Mouse (Mus musculus) testis, adult 2 months (tissue): ENCODE data around the gene Banp. TPM values are rescaled to one million over a fixed set of nuclear protein-coding genes. Genes with fewer than 3 reads are reported as not detected.

Source experiments
- H3K27ac ChIP-seq: fragments of 200-500 bp; 2 replicates; pipeline ENCODE4 v1.5.1; 2012; ENCODE audit warnings: low read depth, low read length; ENCODE audit not compliant: control insufficient read depth, insufficient read depth
- H3K27me3 ChIP-seq: fragments of 200-500 bp; 2 replicates; pipeline ENCODE4 v1.6.1; 2012; ENCODE audit warnings: mild to moderate bottlenecking, low read length, moderate library complexity; ENCODE audit not compliant: control insufficient read depth, insufficient read depth
- H3K36me3 ChIP-seq: fragments of 200-500 bp; 2 replicates; pipeline ENCODE4 v1.6.1; 2012; ENCODE audit warnings: mild to moderate bottlenecking, low read length; ENCODE audit not compliant: control insufficient read depth, insufficient read depth
- H3K4me1 ChIP-seq: fragments of 200-500 bp; 2 replicates; pipeline ENCODE4 v1.6.1; 2012; ENCODE audit warnings: low read length; ENCODE audit not compliant: control insufficient read depth, insufficient read depth
- H3K4me3 ChIP-seq: fragments of 200-500 bp; 2 replicates; pipeline ENCODE4 v1.5.1; 2012; ENCODE audit warnings: low read depth, mild to moderate bottlenecking, low read length, moderate library complexity, mixed read lengths; ENCODE audit not compliant: control insufficient read depth
- CTCF ChIP-seq: fragments of 200-500 bp; IDR thresholded peaks from 2 replicates; pipeline ENCODE4 v1.5.1; 2012; ENCODE audit warnings: low read depth, mild to moderate bottlenecking, inconsistent platforms, low read length, moderate library complexity; ENCODE audit not compliant: control insufficient read depth, insufficient read depth, insufficient replicate concordance
- POLR2A ChIP-seq: fragments of 200-500 bp; IDR thresholded peaks from 2 replicates; pipeline ENCODE4 v1.6.1; 2012; ENCODE audit warnings: low read depth, mild to moderate bottlenecking, inconsistent platforms, low read length, moderate library complexity; ENCODE audit not compliant: control insufficient read depth
- polyA plus RNA-seq: library from polyadenylated mRNA; depleted of rRNA; stranded (reverse); fragments of >200 nt; gene quantifications from 2 replicates; pipeline ENCODE4 v1.2.3, GENCODE M21; 2012

Gene Banp
- polyA plus RNA-seq, 1 experiment = 15.6 TPM

DNA sequence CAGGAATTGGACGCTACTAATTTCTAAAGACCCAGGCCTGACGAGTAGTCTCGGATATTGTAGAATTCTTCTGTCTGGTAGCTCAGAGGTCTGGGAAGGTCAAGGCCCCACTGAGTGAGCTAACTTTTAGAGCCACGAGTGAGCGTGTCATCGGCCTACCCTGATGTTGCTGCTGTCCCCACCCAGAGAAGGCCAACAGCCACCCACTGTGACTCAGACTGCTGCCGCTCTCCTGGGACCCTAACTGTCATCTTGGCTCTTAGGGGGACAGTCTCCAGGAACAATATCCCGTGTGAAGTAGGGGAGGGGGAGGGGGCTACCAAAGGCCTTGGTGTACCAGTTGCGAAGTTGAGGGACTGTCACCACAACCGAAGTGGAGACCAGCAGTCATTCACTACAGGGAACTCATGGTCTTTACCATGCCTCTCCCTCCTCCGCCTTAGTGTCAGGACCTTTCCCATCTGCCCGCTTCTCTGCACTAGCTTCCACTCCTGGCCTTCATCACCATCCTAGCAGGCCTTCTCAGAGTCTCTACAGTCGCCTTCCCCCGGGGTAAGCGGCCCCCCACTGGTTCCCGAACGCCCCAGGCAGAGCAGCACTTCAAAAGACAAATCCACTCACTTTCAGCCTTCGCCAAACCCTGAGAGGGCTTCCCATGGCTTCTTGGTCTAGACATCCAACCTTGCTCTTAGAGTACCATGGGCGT, 2.4 kb upstream of the Banp start:
- H3K36me3 ChIP-seq = no peaks in the 10 kb centered on the region
- H3K27ac ChIP-seq = no peak overlapping the region; the same call in 1 of the 2 replicates
- no peak overlapping the region for H3K4me3 ChIP-seq
- H3K4me1 ChIP-seq = peaks cover 26% of the 10 kb centered on the region
- TF ChIP-seq POLR2A (no peak), CTCF (no peak)
- no peaks in the 10 kb centered on the region for H3K27me3 ChIP-seq

DNA sequence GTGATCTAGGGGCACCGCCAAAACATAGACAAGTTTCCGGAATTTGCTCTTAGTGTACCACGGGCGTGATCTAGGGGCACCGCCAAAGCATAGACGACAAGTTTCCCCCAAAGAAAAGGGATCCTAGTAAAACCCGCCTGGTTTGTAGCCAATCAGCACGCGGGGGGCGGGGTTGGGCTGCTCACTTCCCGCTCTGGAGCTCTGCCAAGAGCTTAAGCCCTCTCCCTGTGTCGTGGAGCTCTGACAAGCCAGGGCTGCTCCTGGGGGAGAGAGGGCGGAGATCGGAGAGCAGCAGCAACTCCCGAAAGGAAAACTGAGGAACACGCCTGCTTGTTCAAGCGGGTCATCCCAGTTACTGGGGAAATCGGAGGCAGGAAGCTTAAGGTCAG, 1.8 kb upstream of the Banp start:
- Histone ChIP-seq H3K27me3 (no peaks in the 10 kb centered on the region), H3K4me1 (peaks cover 27% of the 10 kb centered on the region), H3K36me3 (no peaks in the 10 kb centered on the region), H3K27ac (no peak overlapping the region), H3K4me3 (peak overlapping the region; percentile 19)
- TF ChIP-seq CTCF (no peak), POLR2A (no peak)

DNA sequence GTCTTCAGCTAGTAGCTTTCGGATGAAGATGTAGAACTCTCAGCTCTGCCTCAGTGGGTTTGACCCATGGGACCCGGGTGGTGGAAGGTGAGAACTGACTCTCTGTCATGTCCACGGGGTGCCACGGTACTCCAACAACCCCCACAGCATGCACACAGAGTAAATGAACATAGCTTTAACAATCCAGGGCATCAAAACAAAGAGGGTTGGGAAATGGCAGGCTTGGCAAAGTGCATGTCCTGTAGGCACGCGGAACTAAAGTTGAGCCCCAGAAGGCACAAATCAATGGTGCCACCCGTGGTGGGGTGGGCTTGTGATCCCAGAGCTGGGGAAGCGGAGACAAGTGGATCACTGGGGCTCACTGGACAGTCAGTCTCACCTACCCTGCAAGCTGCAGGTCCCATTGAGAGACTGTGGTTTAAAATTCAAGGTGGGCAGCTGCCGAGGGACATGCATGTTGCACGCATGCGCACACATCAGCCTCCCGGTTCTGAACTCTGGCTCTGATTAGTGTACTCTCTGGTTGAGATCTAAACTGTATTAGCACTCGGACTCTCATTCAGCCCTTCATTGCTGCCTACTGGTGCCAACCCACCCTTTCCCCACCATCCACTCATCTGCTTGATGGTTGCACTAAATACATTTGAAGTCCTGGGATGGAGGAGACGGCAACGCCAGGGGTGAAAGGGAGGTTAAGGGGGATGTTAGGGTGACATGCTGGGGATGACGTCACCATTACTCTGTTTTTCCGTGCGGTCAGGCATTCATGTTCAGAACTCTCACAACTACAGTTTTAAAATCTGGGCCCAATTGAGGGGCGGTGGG, 1.0 kb upstream of the Banp start:
- H3K4me1 ChIP-seq = peaks cover 27% of the 10 kb centered on the region

DNA sequence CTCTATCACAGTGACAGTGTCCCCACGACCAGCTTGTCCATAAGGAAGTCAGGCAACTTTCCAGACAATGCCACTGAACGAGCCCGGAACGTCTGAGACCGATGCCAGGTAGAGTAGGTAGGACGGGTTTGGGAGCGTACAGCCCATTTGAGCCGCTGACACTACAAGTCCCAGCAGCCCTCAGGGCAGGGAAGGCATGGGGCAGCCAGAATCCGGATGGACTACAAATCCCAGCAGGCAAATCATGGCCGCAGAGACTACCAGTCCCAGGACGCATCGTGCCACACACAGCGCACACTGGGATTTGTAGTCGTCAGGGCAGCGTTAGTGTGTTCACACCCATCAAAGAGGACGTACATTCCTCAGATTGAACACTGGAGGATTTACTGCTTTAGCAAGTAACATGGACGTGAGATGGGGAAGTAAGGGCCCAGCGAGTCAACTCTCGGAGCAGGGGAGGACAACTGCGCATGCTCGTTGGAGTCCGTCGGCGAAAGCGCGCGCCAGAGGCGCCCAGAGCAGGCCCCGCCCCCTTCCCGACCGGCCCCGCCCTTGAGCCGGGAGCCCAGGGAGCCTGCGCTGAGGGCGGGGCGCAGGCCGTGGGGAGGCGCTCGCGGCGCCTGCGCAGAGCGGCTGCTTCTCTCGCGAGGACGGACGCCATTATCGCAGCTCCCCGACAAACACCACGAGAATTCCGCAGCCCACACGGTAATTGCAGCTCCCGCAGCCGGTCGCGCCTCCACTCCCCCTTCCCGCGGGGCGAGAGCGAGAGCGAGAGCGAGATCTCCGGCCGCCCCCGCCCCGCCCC, 595 bp downstream of the Banp start:
- TF ChIP-seq CTCF (no peak), POLR2A (peak; percentile 64; the same call in 1 of the 2 replicates)
- peak overlapping the region; percentile 100 for H3K27ac ChIP-seq
- H3K4me1 ChIP-seq = peaks cover 27% of the 10 kb centered on the region
- H3K27me3 ChIP-seq = no peaks in the 10 kb centered on the region
- H3K4me3 ChIP-seq = peak overlapping the region; percentile 96
- H3K36me3 ChIP-seq = no peaks in the 10 kb centered on the region

More for the DNA sequence above, 1.0 kb upstream of the Banp start:
- no peak overlapping the region; the same call in 1 of the 2 replicates for H3K4me3 ChIP-seq
- no peaks in the 10 kb centered on the region for H3K27me3 ChIP-seq
- TF ChIP-seq POLR2A (no peak), CTCF (no peak)
- no peak overlapping the region for H3K27ac ChIP-seq
- no peaks in the 10 kb centered on the region for H3K36me3 ChIP-seq

DNA sequence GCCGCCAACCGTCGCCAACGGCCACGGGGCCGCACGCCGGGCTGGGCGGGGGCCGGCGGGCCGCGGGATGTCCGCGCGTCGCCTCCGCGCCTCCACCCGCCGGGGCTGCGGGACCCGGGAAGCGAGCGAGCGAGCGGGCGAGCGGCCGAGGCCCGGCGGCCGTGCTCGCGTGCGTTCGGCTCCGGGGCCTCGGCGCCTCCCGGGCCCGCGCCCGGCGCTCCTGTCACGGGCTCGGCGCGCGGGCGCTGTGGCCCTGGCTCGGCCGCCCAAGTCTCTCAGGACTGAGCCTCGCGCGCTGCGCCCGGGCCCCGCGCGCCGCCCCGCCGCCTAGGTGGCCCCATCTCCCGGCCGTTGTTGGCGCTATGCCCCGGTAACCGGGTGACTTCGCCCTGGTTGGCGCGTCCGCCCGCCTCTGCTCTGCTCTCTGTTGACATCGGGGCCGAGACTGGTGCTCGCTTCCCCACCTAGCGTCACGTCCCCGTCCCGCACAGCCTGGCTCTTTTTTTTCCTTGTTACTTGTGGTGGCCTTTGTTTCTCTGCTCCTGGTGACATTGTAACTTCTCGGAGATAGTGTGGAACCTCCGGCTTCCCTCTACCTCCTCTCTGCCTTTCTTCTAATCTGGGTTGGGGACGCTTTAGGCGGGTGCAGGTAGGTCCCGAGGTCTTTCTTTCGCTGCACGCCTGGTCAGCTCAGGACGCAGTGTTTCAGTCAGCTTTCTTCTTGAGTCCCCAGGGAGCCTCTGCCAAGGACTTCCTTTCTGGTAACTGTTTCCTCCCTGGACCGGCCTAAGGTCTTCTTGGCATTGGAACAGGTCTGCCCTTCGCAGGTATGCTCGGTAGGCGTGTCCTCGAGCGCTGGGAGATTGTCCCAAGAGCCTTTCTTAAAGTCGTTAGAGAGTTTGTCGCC, 1.5 kb downstream of the Banp start:
- H3K4me1 ChIP-seq = peaks cover 29% of the 10 kb centered on the region
- H3K27me3 ChIP-seq = no peaks in the 10 kb centered on the region
- peak overlapping the region; percentile 96 for H3K4me3 ChIP-seq
- TF ChIP-seq POLR2A (0 out of 2 replicates have a peak, but pooled peaks have one; percentile 59), CTCF (no peak)
- peak overlapping the region; percentile 100 for H3K27ac ChIP-seq
- H3K36me3 ChIP-seq = no peaks in the 10 kb centered on the region

DNA sequence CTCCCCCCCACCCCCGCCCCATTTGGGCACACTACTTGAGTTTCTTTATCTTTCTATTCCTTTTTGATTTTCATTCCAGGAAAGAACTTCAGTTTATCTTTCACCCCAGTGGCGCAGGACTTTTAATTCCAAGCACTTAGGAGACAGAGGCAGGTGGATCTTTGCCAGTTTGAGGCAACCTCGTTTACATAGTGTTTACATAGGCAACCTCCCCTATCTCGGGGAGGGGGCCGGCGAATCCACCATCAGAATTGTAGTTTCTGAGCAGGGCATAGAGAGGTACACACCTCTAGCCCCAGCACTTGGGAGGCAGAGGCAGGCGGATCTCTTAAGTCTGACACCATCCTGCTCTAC, 2.1 kb downstream of the Banp start:
- Histone ChIP-seq H3K36me3 (no peaks in the 10 kb centered on the region), H3K4me3 (peak overlapping the region; percentile 96), H3K27me3 (no peaks in the 10 kb centered on the region), H3K27ac (peak overlapping the region; percentile 100), H3K4me1 (peaks cover 29% of the 10 kb centered on the region)
- TF ChIP-seq POLR2A (no peak), CTCF (no peak)
